Mouse (Mus musculus) testis, adult 2 months (tissue): ENCODE data around the gene Ciz1.

Source experiments
- CTCF ChIP-seq: fragments of 200-500 bp; IDR thresholded peaks from 2 replicates; pipeline ENCODE4 v1.5.1; 2012; ENCODE audit warnings: low read depth, mild to moderate bottlenecking, inconsistent platforms, low read length, moderate library complexity; ENCODE audit not compliant: control insufficient read depth, insufficient read depth, insufficient replicate concordance
- POLR2A ChIP-seq: fragments of 200-500 bp; IDR thresholded peaks from 2 replicates; pipeline ENCODE4 v1.6.1; 2012; ENCODE audit warnings: low read depth, mild to moderate bottlenecking, inconsistent platforms, low read length, moderate library complexity; ENCODE audit not compliant: control insufficient read depth

GRCm38 (mm10) chr2:32306176-32306575, 46.0 kb upstream of the Ciz1 start:
- TF ChIP-seq POLR2A (no peak), CTCF (no peak)
